Mouse (Mus musculus): ENCODE measurements around the gene Zfp511.

- peak; percentile 61 for TF ChIP-seq CTCF (IDR thresholded peaks at IDR 0.05; ENCODE audit: low read depth, low read length)
- no peak for TF ChIP-seq POLR2AphosphoS5 (IDR thresholded peaks at IDR 0.05; ENCODE audit: insufficient replicate concordance, low read depth, low read length)
- no peak for TF ChIP-seq GATA2 (IDR thresholded peaks at IDR 0.05; ENCODE audit: borderline replicate concordance, low read depth, low read length)
- TF ChIP-seq GATA1 (IDR thresholded peaks at IDR 0.05; ENCODE audit: borderline replicate concordance, low read length): no peak
- TF ChIP-seq TAL1 (conservative IDR thresholded peaks at IDR 0.05; ENCODE audit: low read depth, low read length): no peak
Observed at GRCm38 (mm10) chr7:139994676-139995075, 41.5 kb upstream of the Zfp511 start.
